Mouse (Mus musculus) heart, postnatal 14 days (tissue): ENCODE measurements around the gene Pex10. TPM values are rescaled to one million over a fixed set of nuclear protein-coding genes. Genes with fewer than 3 reads are reported as not detected.

Source experiments
- DNase-seq, 2 experiments: peaks; one replicate each; pipeline ENCODE4 v3.0.0; 2021 to 2022
- intact Hi-C: fragments of 180-260 bp; cut with DNase I; formaldehyde crosslinking; loops from one replicate; pipeline ENCODE4 v1.15.1; 2025
- total RNA-seq, 2 experiments: library from RNA; stranded (reverse); gene quantifications; 2 replicates each; pipeline ENCODE4 v1.2.3; 2021

Pex10 gene
- total RNA-seq, 2 experiments from 2014 or later: 18.3 to 19.6 TPM

DNA sequence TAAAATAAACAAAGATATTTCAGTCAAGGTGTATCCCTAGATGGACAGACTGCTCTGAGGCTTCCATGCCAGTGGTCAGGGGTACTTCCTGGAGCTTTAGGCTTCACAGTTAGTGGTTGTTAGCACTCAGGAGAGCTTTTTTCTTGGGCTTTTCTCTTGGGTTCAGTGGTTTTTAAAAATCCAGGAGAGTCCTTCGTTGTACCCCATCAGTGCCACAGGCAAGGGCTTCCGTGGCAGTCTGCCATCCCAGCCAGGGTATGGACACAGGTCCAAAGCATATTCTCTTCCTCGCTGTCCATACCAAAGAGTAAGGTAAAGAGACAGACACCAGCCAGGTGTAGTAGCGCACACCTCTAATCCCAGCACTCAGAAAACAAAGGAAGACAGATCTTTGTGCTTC, 23.3 kb downstream of the Pex10 start:
- intact Hi-C loops: no loop called here

DNA sequence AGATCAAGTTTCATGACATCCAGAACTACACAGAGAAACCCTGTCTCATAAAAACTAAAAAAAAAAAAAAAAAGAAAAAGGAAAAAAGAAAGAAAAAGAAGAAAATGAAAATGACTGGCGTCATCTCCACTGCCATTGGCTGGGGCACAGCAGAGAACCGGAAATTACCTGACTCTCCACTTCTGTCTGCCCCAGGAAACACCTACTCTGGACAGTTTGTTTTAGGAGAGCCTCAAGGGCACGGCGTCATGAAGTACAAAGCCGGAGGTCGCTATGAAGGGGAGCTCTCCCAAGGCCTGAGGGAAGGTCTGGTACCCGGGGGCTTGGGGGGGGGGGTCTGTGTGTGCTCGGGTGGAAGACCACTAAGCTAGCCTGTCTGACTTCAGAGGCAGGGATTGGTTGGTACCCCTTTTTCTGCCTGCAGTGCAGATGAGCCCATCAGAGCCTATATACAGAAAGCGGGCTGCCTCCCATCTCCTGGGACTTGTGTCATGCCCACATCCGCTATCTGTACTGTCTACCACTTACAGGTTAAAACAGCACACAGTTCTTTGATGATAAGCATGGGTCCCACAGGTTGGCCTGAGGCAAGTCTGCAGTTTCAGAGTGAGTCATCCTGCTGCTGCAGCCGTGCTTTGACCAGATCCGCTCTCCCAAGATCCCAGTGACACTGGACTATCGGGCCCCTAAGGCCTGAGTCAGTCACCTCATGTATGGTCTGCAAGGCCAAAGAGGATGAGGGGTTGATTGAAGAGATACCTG, 24.1 kb downstream of the Pex10 start:
- intact Hi-C loops: no loop called here
- DNase-seq: no peak

More for the DNA sequence above, 23.3 kb downstream of the Pex10 start:
- no peak for DNase-seq

DNA sequence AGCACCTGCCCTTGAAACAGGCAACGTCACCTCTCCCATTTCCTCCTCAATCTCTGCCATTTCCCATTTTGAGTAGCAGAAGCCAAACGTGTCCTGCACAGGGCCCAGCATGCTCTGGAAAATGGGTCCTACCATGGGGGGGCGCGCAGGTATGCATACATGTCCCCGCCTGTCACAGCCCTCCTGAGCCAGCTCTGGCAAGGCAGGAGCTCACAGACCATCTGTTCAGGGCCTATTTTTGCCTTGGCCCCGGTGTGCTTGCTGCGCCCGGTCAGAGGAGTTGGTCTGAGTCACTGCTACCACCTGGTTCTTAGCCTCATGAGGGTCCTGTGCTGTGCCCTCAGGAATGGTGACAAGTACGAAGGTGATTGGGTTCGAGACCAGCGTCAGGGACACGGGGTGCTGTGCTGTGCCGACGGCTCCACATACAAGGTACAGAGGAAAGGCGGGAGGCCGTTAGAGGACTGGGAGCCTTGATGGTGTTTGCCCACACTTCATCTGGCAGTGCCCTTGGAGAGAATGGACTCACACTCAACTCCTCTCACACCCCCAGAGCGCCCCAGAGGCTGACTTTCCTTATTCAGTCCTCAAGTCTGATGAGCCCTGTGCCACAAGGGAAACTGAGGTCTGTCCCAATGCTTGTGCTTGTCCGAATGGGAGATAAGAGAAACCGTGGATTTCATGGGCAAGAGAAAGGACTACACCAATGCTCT, 26.1 kb downstream of the Pex10 start:
- intact Hi-C loops: no loop called here
- DNase-seq: no peak

DNA sequence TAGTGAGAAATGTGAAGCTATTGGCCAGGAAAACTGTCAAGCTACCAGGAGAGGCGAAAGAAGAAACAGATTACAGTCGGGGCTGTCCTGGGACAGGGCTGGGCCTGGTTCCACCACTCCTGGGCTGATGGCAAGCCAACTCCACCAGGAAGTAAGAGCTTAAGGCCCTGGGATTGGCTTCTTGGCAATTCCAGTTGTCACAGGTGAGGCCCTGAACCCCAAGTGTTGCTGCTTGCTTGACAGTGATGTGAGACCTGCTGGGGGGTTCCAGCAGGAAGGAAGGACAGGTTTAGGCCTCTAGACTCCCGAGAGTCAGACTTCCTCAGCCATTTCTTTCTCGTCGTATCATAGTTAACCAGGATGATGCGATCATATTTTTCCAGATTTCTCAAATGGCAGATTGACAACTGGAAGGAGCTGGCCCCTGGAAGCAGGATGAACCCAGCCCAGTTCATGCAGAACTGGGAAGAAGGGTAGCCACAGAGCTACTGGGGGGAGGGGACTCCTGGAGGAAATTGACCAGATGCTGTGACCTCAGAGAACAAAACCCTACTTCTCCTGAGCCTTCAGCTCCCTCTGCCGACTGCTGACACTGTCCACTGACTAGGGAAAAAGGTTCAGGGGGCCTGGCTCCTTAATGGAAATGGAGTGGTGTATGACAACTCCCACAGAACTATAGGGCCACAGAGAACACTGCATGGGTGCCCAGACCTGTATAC, 26.8 kb downstream of the Pex10 start:
- intact Hi-C loops: loop anchor here (2.0 kb wide), 1 partner anchor 215 kb away; no protein-coding TSS in a partner anchor
- no peak for DNase-seq

DNA sequence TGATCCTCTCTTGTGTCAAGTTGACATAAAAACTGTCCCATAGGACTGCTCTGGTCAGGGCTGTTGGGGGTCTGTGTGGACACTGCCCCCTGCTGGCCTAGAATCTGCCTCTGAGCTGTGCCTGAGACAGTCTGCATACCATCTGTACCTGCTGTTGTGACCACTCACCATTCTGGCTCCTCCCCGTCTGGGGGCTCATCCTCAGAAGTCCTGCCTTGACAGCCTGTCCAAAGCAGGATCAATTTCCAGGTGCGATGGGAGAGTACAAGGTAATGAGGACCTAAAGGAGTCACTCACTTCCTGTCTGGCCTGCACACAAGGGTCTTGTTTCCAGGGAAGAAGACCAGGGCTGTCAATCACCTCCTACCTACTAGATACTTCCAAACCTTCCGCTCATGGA, 27.7 kb downstream of the Pex10 start:
- intact Hi-C loops: loop anchor here (2.0 kb wide), 1 partner anchor 214 kb away; no protein-coding TSS in a partner anchor
- peak; percentile 54 to 63 for DNase-seq

DNA sequence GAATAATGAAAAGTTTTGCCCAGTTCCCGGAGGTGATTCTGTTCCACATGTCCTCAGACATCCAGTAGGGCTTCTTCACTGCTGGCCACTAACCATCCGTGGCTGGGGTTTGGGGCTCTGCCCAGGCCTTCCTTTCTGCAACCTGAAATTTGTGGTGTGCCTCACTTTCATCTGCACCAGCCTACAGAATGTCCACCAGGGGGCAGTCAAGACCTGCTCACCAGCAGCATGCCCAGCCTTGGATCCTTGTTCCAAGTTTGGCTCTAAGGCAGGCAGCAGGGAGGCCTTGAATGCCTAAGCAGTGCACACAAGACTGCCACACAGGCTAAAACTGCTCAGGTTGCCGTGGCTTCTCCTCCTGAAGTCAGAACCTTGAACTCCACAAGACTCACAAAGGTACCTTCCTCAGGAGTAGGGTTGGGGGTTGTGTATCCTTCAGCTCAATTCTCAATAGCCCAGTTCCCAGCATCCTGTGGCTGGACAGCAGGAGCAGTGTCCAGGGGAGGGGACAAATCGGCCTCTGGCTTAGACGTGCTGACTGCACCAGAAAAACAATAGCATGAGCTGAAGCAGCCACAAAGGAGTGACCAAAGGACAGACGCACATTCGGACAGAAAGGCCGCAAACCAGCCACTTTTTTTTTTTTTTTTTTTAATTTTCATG, 28.6 kb downstream of the Pex10 start:
- peak; percentile 85 to 91 for DNase-seq
- intact Hi-C loops: loop anchor here (1.0 to 5.0 kb wide), 3 partner anchors 37 to 213 kb away; partner anchors contain the start of gene Faap20

DNA sequence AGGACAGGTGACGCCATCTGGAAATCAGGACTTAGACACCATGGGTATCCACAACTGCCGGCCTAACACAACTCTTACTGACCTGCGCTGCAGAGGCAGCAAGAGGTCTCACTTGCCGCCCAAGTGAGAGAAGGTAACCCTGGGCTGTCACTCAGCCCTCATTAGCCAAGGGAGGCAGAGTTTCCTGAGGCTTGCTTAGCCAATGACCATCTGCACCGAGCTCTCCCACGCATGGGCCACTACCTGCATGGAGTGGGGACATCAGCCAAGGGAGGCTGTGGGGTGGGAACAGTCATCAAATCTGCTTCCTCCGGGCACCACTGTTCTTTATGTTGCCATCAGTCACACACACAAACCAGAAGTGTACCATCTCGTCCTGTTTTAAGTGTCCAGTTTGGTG, 29.2 kb downstream of the Pex10 start:
- intact Hi-C loops: loop anchor here (1.0 to 5.0 kb wide), 3 partner anchors 36 to 213 kb away; partner anchors contain the start of gene Faap20
- no peak for DNase-seq

DNA sequence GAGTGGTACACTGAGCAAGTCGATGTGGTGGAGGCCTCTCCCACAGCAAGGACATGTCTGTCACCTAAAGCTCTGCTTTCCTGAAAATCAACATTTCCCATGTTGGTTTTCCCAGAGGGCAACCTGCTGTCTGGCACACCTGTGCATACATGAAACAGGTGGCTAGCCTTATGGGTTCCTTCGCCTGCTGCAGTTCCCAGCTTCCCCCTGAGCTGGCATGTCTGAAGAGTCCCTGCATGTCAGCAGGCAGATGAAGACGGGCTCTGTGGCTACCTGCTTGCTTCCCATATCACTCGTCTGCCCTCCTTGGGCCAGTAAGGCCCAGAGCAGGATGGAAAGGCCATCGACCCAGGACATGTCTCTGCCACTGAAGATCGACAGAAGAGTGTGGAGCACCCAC, 30.6 kb downstream of the Pex10 start:
- intact Hi-C loops: loop anchor here (5.0 kb wide), 1 partner anchor 35 kb away; no protein-coding TSS in a partner anchor
- DNase-seq: no peak

DNA sequence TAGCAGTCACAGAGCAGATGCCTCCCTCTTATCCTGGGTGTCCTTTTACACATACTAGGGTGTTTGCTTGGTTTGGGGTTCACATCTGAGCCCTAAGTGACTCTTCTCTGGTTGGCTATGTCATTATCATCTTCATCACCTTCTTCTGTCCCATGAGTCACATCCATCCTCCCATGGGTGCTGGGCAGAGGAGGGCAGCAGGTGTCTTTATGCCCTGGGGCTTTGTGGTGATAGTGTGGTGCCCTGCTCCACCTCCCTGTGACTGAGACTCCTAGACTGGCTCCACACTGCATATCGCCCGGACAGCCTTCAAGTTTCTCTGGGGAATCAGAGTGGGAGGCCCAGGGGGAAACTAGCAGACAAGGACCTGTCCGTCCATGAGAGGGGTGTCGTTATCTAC, 31.8 kb downstream of the Pex10 start:
- no peak for DNase-seq
- intact Hi-C loops: loop anchor here (5.0 kb wide), 1 partner anchor 34 kb away; no protein-coding TSS in a partner anchor

DNA sequence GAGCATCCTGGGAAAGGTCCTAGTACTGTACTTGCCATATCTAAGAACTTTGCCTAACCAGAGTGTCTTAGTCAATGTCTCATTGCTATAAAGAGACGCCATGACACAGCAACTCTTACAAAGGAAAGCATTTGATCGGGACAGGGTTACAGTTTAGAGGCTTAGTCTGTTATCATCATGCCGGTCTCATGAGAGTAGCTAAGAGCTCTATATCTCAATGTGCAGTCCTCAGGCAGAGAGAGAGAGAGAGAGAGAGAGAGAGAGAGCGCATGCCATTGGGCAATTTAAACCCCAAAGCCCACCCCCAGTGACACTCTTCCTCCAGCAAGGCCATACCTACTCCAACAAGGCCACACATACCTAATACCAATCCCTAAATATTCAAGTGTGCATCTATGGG, 41.1 kb downstream of the Pex10 start:
- DNase-seq: no peak
- intact Hi-C loops: no loop called here

DNA sequence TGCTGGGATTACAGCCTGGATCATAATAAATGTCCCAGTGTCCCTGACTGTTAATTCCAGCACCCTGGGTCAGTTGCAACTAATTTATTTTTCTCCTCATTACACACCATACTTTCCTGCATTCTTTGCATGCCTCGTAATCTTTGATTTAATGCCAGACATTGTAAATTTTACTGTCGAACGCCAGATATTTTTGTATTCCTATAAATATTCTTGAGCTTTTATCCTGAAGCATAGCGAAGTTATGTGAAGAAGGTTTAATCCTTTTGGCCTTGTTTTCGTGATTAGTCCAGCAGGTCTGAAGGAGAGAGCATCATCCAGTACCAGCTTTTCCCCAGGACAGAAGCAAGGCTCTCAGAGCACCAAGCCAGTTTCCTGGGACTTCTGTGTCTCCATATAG, 42.7 kb downstream of the Pex10 start:
- no peak for DNase-seq
- intact Hi-C loops: no loop called here

DNA sequence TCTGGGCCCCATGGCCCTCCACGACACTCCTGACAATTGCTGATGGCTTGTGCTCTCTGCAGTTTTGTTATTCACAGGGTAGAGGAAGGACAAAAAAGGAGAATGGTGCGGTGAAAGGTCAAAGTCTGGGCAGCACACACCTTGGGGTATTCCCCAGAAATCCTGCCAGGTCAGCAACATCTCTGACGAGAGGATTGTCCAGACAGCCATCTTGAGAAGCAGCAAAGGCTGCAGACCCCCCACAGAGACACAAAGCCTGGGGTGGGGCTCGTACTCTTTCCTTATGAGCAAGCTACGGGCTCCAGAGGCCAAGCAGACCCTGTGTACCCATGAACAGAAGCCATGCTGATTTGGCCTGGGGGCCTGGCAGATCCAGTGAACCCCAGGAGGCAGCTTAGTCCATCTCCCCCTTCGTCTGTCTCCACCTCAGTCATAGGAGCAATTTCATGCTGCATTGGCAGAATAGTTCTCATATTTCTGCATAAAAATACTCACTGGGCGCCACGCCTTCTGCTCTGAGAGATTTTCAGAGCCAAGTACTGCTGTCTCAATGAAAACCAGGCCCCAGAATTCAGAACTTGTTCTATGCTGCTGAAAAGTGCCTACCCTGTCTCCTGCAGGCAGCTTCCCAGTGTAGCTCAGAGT, 47.1 kb downstream of the Pex10 start:
- no peak for DNase-seq

DNA sequence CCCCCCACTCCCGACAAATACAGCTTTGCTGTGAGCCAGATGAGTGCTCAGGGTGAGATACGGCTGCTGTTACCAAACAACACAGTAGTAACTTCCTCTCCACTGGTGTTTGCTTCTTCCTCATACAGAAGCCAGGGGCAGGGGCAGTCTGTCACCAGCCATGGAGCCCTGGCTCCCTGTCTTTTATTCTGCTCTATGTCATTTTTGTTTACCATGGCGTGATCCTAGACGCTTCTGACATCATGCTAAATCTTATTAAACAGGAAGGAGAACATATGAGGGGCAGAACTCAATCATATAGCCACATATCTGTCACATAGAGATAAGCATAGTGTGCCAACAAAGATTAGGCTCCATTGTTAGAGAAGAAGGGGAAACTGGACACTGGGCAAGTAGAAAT, 49.8 kb downstream of the Pex10 start:
- DNase-seq: no peak
- intact Hi-C loops: no loop called here

More for the DNA sequence above, 47.1 kb downstream of the Pex10 start:
- intact Hi-C loops: no loop called here

DNA sequence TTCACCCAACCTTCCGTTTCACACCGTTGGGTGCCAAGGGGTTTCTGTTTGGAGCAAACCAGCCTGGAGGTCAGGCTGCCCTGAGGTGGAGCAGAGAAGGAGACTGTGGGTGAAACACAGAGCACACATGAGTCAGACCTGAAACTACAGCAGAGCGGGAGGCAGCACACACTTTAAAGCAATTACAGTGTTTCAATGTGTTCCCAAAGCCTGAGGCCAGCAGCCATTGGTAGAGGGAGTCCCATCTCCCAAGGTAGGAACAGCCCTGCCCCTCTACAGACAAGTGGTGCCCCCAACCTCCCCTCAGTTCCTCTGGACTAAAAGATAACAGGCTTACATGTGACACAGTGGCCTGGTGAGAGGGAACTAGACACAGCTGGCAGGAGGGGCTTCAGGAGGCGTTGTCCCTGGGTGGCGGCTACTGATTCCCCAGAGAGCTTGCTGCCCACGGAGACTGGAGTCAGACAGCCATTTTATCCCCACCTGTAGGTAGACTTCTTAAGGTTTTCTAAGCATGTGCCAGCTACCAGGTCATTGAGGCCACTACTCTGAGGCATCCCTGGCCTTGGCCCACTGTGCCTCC, 50.7 kb downstream of the Pex10 start:
- intact Hi-C loops: no loop called here
- no peak for DNase-seq

DNA sequence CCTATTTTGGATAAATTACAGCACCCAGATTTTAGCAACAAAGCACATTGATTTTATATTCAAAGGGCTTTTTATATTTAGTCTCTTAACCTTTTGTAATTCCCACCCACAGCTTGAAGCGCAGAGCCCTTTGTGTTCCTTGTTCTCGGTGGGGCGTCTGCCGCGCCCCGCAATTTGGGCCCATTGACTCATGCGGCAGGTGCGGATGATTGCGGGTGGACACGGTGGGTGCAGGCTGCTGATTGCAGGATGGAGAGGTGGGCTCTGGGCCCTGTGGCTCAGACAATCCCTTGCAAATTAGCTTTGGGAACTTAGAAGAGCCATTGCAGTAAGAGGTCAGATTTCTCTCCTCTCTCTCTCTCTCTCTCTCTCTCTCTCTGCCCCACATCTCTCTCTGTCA, 51.5 kb downstream of the Pex10 start:
- intact Hi-C loops: no loop called here
- no peak for DNase-seq

DNA sequence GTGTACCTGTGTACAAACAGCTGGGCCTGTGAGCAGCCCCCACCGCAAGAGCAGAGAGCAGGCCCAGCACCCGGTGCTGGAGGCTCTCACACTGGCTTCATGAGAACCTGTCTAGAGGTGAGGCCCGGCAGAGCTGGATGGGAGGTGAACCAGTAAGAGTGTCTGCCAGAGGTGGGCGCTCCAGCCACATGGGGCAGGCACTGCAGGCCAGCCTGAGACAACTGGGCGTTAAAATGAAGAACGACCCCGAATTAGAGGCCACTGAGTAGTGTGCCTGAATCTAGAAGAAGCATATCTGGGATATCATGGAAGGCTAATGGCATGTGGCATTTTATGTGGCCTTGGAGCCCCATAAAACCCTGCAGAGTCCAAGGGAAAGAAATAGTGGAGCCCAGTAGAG, 53.2 kb downstream of the Pex10 start:
- no peak for DNase-seq
- intact Hi-C loops: no loop called here

DNA sequence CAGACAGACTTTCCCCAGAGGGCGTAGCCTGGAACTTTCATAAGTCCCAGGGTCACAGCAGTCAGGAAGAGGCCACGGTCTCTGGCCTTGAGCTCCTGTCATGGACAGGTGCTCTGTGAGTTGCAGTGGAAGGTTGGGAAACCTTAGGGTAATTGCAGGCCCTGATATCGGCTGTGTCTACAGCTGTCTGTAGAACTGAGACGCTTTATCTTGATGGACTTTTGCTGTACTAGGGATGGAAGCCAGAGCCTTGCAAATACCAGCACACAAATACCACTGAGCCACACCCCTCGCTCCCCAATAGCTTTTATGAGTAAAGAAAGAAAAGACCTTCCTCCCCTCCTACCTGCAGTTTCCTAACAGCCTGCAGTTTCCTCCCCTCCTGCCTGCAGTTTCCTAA, 53.8 kb downstream of the Pex10 start:
- intact Hi-C loops: no loop called here
- DNase-seq: no peak

DNA sequence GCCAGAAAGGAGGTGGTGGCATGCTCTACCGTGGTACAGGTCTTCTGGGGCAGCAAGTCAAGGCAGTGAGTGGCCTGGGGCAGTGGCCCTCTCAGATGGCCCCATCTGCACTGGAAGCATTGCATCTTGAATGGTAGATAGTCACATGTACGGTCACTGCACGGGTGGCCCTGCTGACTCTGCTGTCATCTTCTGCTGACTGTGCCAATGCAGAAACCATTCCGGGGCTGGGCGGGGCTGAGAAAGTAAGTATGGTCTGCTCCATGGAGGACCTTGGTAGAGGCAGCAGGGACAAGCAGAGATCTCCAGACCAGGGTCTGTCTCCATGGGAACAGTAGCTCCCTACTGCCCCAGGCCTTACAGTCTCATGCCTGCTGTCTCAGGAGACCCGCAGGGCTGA, 54.4 kb downstream of the Pex10 start:
- DNase-seq: no peak
- intact Hi-C loops: no loop called here
